Mouse (Mus musculus) hindbrain, postnatal 0 days (tissue): ENCODE results near the gene Elmod1. TPM values are rescaled to one million over a fixed set of nuclear protein-coding genes. Genes with fewer than 3 reads are reported as not detected.

Experiments
- ATAC-seq: fragments of 200-750 bp; cut with Nextera tagmentation; 2 replicates; pipeline ENCODE4 v1.8.0; 2017; ENCODE audit warnings: mild to moderate bottlenecking, moderate TSS enrichment, moderate library complexity
- DNase-seq: peaks from one replicate; pipeline ENCODE4 v3.0.0-alpha.2; 2015; ENCODE audit warnings: low spot score
- H3K27ac ChIP-seq: fragments of 300-500 bp; sonication (generic); 2 replicates; pipeline ENCODE4 v1.5.1; 2014; ENCODE audit warnings: mild to moderate bottlenecking
- H3K27me3 ChIP-seq: fragments of 300-500 bp; sonication (generic); 2 replicates; pipeline ENCODE4 v1.6.1; 2014; ENCODE audit warnings: low read length, mixed read lengths; ENCODE audit not compliant: insufficient read depth
- H3K36me3 ChIP-seq: fragments of 300-500 bp; sonication (generic); 2 replicates; pipeline ENCODE4 v1.6.1; 2014; ENCODE audit warnings: low read length, mixed read lengths; ENCODE audit not compliant: insufficient read depth
- H3K4me1 ChIP-seq: fragments of 300-500 bp; sonication (generic); 2 replicates; pipeline ENCODE4 v1.6.1; 2014; ENCODE audit warnings: antibody characterized with exemption, low read length, mixed read lengths; ENCODE audit not compliant: insufficient read depth
- H3K4me2 ChIP-seq: fragments of 300-500 bp; sonication (generic); 2 replicates; pipeline ENCODE4 v1.6.1; 2014; ENCODE audit warnings: low read depth, mild to moderate bottlenecking, low read length, moderate library complexity, mixed read lengths
- H3K4me3 ChIP-seq: fragments of 300-500 bp; sonication (generic); 2 replicates; pipeline ENCODE4 v1.5.1; 2014; ENCODE audit warnings: low read length
- H3K9ac ChIP-seq: fragments of 300-500 bp; sonication (generic); replicated peaks from 2 replicates; pipeline ENCODE4 v1.6.1; 2014; ENCODE audit warnings: mild to moderate bottlenecking, low read length, moderate library complexity, mixed read lengths
- H3K9me3 ChIP-seq: fragments of 300-500 bp; sonication (generic); 2 replicates; pipeline ENCODE4 v1.6.1; 2016; ENCODE audit warnings: low read length, mixed read lengths
- CTCF ChIP-seq: IDR thresholded peaks from 2 replicates; pipeline ENCODE4 v1.5.1; 2016; ENCODE audit warnings: antibody characterized with exemption, control low read depth, low read depth
- WGBS: fragments of 180-500 bp; shearing (Covaris S2); extraction: QIAGEN DNeasy Blood & Tissue Kit; methylation state at CpG from one replicate; pipeline ENCODE4 v1.1.7; 2014; 5-methylcytosine and 5-hydroxymethylcytosine counted together
- polyA plus RNA-seq: library from polyadenylated mRNA; unstranded; fragments of >200 nt; fragmentation: Nextera tagmentation; extraction: Ambion mirVana; gene quantifications from 2 replicates; pipeline ENCODE4 v1.2.1, GENCODE M21; 2015
- total RNA-seq: library from RNA; depleted of rRNA; stranded (reverse); fragments of >200 nt; gene quantifications from 2 replicates; pipeline ENCODE4 v1.2.3, GENCODE M21; 2014

Elmod1 gene
- total and polyA plus RNA-seq, 2 experiments from 2014 or later: 22.0 to 67.3 TPM

- no peak for TF ChIP-seq CTCF
- ATAC-seq: peak; percentile 71
- H3K9ac ChIP-seq: peak overlapping the region; percentile 78
- H3K4me1 ChIP-seq: no peaks in the 10 kb centered on the region
- peak; percentile 56 for DNase-seq
- H3K27ac ChIP-seq: peak overlapping the region; percentile 91
- no peaks in the 10 kb centered on the region for H3K36me3 ChIP-seq
- H3K27me3 ChIP-seq: no peaks in the 10 kb centered on the region
- under 1% methylated on average over 42 of the region's 42 CpGs for WGBS
- peak overlapping the region; percentile 72 for H3K4me3 ChIP-seq
- H3K4me2 ChIP-seq: peak overlapping the region; percentile 89
- H3K9me3 ChIP-seq: no peaks in the 10 kb centered on the region
Observed at GRCm38 (mm10) chr9:53974328-53975121, 576 bp downstream of the Elmod1 start.

GRCm38 (mm10) chr9:53973929-53974327 lies 1.2 kb downstream of the Elmod1 start:
- peak overlapping the region; percentile 89 for H3K4me2 ChIP-seq
- H3K4me1 ChIP-seq: no peaks in the 10 kb centered on the region
- ATAC-seq (peak; percentile 39; the same call in 1 of the 2 replicates), DNase-seq (peak; percentile 37)
- no peaks in the 10 kb centered on the region for H3K36me3 ChIP-seq
- H3K27ac ChIP-seq: peak overlapping the region; percentile 91
- TF ChIP-seq CTCF: no peak
- H3K27me3 ChIP-seq: no peaks in the 10 kb centered on the region
- peak overlapping the region; percentile 78 for H3K9ac ChIP-seq
- no peaks in the 10 kb centered on the region for H3K9me3 ChIP-seq
- peak overlapping the region; percentile 72 for H3K4me3 ChIP-seq
- 8% methylated on average over 13 of the region's 13 CpGs for WGBS

- H3K4me3 ChIP-seq: peak overlapping the region; percentile 72
- no peak for ATAC-seq
- no peaks in the 10 kb centered on the region for H3K9me3 ChIP-seq
- TF ChIP-seq CTCF: no peak
- peak overlapping the region; percentile 78 for H3K9ac ChIP-seq
- 52% methylated on average over 5 of the region's 5 CpGs for WGBS
- no peaks in the 10 kb centered on the region for H3K4me1 ChIP-seq
- peak overlapping the region; percentile 89 for H3K4me2 ChIP-seq
- H3K27ac ChIP-seq: peak overlapping the region; percentile 91
- H3K36me3 ChIP-seq: no peaks in the 10 kb centered on the region
- peak; percentile 15 for DNase-seq
- H3K27me3 ChIP-seq: no peaks in the 10 kb centered on the region
Observed at GRCm38 (mm10) chr9:53973241-53973640, 1.9 kb downstream of the Elmod1 start.

GRCm38 (mm10) chr9:53972358-53972757 lies 2.7 kb downstream of the Elmod1 start:
- Histone ChIP-seq H3K4me3 (no peak overlapping the region), H3K9ac (no peak overlapping the region), H3K27ac (no peak overlapping the region), H3K9me3 (no peaks in the 10 kb centered on the region), H3K27me3 (no peaks in the 10 kb centered on the region), H3K36me3 (no peaks in the 10 kb centered on the region), H3K4me2 (peak overlapping the region; percentile 89; the same call in 1 of the 2 replicates), H3K4me1 (no peaks in the 10 kb centered on the region)
- DNase-seq (no peak), ATAC-seq (no peak)
- no peak for TF ChIP-seq CTCF

GRCm38 (mm10) chr9:53967610-53968368 lies 7.3 kb downstream of the Elmod1 start:
- Histone ChIP-seq H3K9ac (no peak overlapping the region), H3K4me2 (no peak overlapping the region), H3K4me3 (no peak overlapping the region), H3K27ac (peak overlapping the region; percentile 20; the same call in 1 of the 2 replicates), H3K9me3 (no peaks in the 10 kb centered on the region), H3K4me1 (no peaks in the 10 kb centered on the region), H3K36me3 (no peaks in the 10 kb centered on the region), H3K27me3 (no peaks in the 10 kb centered on the region)
- ATAC-seq: peak; percentile 85
- peak; percentile 58 for DNase-seq
- TF ChIP-seq CTCF: peak; percentile 39; the same call in 1 of the 2 replicates
- WGBS: 43% methylated on average over 9 of the region's 9 CpGs

- Histone ChIP-seq H3K27ac (no peak overlapping the region; the same call in 1 of the 2 replicates), H3K36me3 (no peaks in the 10 kb centered on the region), H3K4me1 (no peaks in the 10 kb centered on the region), H3K9ac (no peak overlapping the region), H3K4me2 (no peak overlapping the region), H3K4me3 (no peak overlapping the region), H3K9me3 (no peaks in the 10 kb centered on the region), H3K27me3 (no peaks in the 10 kb centered on the region)
- DNase-seq (no peak), ATAC-seq (no peak)
- WGBS: 76% methylated on average over 11 of the region's 11 CpGs
- TF ChIP-seq CTCF: no peak
Observed at GRCm38 (mm10) chr9:53957021-53957420, 18.1 kb downstream of the Elmod1 start.
